Mouse (Mus musculus) midbrain, embryonic 11.5 days (tissue): ENCODE measurements at regions not wholly inside any gene's neighbourhood (a gene's known extent, or its start where the extent isn't known, plus 50 kb on each side); places are given as distances from the start of the nearest gene placed in this dataset.

Source experiments
- ATAC-seq: fragments of 200-750 bp; cut with Nextera tagmentation; 2 replicates; pipeline ENCODE4 v1.8.0; 2017; ENCODE audit warnings: moderate TSS enrichment, moderate library complexity; ENCODE audit not compliant: low FRiP score
- DNase-seq: peaks from one replicate; pipeline ENCODE4 v3.0.0; 2015; ENCODE audit warnings: low spot score; ENCODE audit errors: missing footprints
- H3K27ac ChIP-seq: fragments of 300-500 bp; sonication (generic); 2 replicates; pipeline ENCODE4 v1.5.1; 2014; ENCODE audit warnings: low read depth, low read length
- H3K27me3 ChIP-seq: fragments of 300-500 bp; sonication (generic); 2 replicates; pipeline ENCODE4 v1.6.1; 2014; ENCODE audit warnings: mild to moderate bottlenecking, low read length, moderate library complexity, mixed read lengths; ENCODE audit not compliant: control insufficient read depth, insufficient read depth
- H3K36me3 ChIP-seq: fragments of 300-500 bp; sonication (generic); 2 replicates; pipeline ENCODE4 v1.6.1; 2014; ENCODE audit warnings: mild to moderate bottlenecking, low read length, moderate library complexity, mixed read lengths; ENCODE audit not compliant: control insufficient read depth, insufficient read depth
- H3K4me1 ChIP-seq: fragments of 300-500 bp; sonication (generic); 2 replicates; pipeline ENCODE4 v1.6.1; 2014; ENCODE audit warnings: low read length; ENCODE audit not compliant: control insufficient read depth, insufficient read depth
- H3K4me2 ChIP-seq: fragments of 300-500 bp; sonication (generic); 2 replicates; pipeline ENCODE4 v1.6.1; 2014; ENCODE audit warnings: mild to moderate bottlenecking, moderate library complexity
- H3K4me3 ChIP-seq: fragments of 300-500 bp; sonication (generic); 2 replicates; pipeline ENCODE4 v1.5.1; 2014; ENCODE audit warnings: low read depth, low read length
- H3K9ac ChIP-seq: fragments of 300-500 bp; sonication (generic); 2 replicates; pipeline ENCODE4 v1.6.1; 2014; ENCODE audit warnings: low read length
- H3K9me3 ChIP-seq: fragments of 300-500 bp; sonication (generic); 2 replicates; pipeline ENCODE4 v1.6.1; 2016; ENCODE audit warnings: low read length; ENCODE audit not compliant: control insufficient read depth
- WGBS: fragments of 180-500 bp; shearing (Covaris S2); extraction: QIAGEN DNeasy Blood & Tissue Kit; methylation state at CpG from one replicate; pipeline ENCODE4 v1.1.7; 2014; 5-methylcytosine and 5-hydroxymethylcytosine counted together

GRCm38 (mm10) chr16:93006321-93006984, 180.5 kb upstream of the Runx1 start:
- Histone ChIP-seq H3K4me2 (peak overlapping the region; percentile 38), H3K9me3 (no peaks in the 10 kb centered on the region), H3K27me3 (no peaks in the 10 kb centered on the region), H3K27ac (no peak overlapping the region), H3K4me3 (peak overlapping the region; percentile 3; the same call in 1 of the 2 replicates), H3K9ac (no peak overlapping the region), H3K4me1 (0 out of 2 replicates have a peak, but pooled peaks cover 5% of the 10 kb centered on the region), H3K36me3 (no peaks in the 10 kb centered on the region)
- ATAC-seq (no peak), DNase-seq (peak; percentile 87)
- 4% methylated on average over 21 of the region's 21 CpGs for WGBS

- DNase-seq (no peak), ATAC-seq (no peak)
- H3K27ac ChIP-seq, result no peak overlapping the region
- WGBS, result 12% methylated on average over 7 of the region's 8 CpGs
- no peak overlapping the region for H3K9ac ChIP-seq
- no peaks in the 10 kb centered on the region for H3K36me3 ChIP-seq
- H3K9me3 ChIP-seq, result no peaks in the 10 kb centered on the region
- H3K4me1 ChIP-seq, result 0 out of 2 replicates have a peak, but pooled peaks cover 5% of the 10 kb centered on the region
- no peak overlapping the region for H3K4me2 ChIP-seq
- no peaks in the 10 kb centered on the region for H3K27me3 ChIP-seq
- no peak overlapping the region for H3K4me3 ChIP-seq
These were observed 179.5 kb upstream of the Runx1 start for GRCm38 (mm10) chr16:93005470-93005869.

- Histone ChIP-seq H3K36me3 (no peaks in the 10 kb centered on the region), H3K4me2 (no peak overlapping the region), H3K27ac (no peak overlapping the region), H3K4me1 (0 out of 2 replicates have a peak, but pooled peaks cover 5% of the 10 kb centered on the region), H3K9me3 (no peaks in the 10 kb centered on the region), H3K27me3 (no peaks in the 10 kb centered on the region), H3K9ac (no peak overlapping the region), H3K4me3 (no peak overlapping the region)
- DNase-seq (no peak), ATAC-seq (no peak)
- WGBS, result 84% methylated on average over 4 of the region's 4 CpGs
These were observed 177.9 kb upstream of the Runx1 start for GRCm38 (mm10) chr16:93003830-93004229.

- Histone ChIP-seq H3K27me3 (no peaks in the 10 kb centered on the region), H3K4me1 (no peaks in the 10 kb centered on the region), H3K9me3 (no peaks in the 10 kb centered on the region), H3K4me2 (no peak overlapping the region), H3K9ac (no peak overlapping the region), H3K36me3 (no peaks in the 10 kb centered on the region), H3K4me3 (no peak overlapping the region), H3K27ac (no peak overlapping the region)
- ATAC-seq (no peak), DNase-seq (no peak)
- 95% methylated on average over 3 of the region's 3 CpGs for WGBS
These were observed 172.7 kb upstream of the Runx1 start for GRCm38 (mm10) chr16:92998689-92999088.

GRCm38 (mm10) chr16:92997636-92998035, 171.7 kb upstream of the Runx1 start:
- Histone ChIP-seq H3K4me1 (no peaks in the 10 kb centered on the region), H3K4me3 (no peak overlapping the region), H3K27me3 (no peaks in the 10 kb centered on the region), H3K4me2 (no peak overlapping the region), H3K36me3 (no peaks in the 10 kb centered on the region), H3K9me3 (no peaks in the 10 kb centered on the region), H3K27ac (no peak overlapping the region), H3K9ac (no peak overlapping the region)
- WGBS, result 88% methylated on average over 6 of the region's 6 CpGs
- DNase-seq (no peak), ATAC-seq (no peak)

- H3K4me3 ChIP-seq, result no peak overlapping the region
- H3K27me3 ChIP-seq, result no peaks in the 10 kb centered on the region
These were observed 170.0 kb upstream of the Runx1 start for GRCm38 (mm10) chr16:92995993-92996350.

GRCm38 (mm10) chr16:92995132-92995992, 169.4 kb upstream of the Runx1 start:
- no peaks in the 10 kb centered on the region for H3K36me3 ChIP-seq
- H3K9me3 ChIP-seq, result no peaks in the 10 kb centered on the region
- no peak overlapping the region for H3K4me3 ChIP-seq
- no peaks in the 10 kb centered on the region for H3K27me3 ChIP-seq
- H3K4me2 ChIP-seq, result no peak overlapping the region
- no peak overlapping the region for H3K9ac ChIP-seq
- no peak overlapping the region for H3K27ac ChIP-seq
- WGBS, result 83% methylated on average over 13 of the region's 13 CpGs
- no peak for ATAC-seq
- DNase-seq, result no peak
- no peaks in the 10 kb centered on the region for H3K4me1 ChIP-seq

More at GRCm38 (mm10) chr16:92995993-92996350, 170.0 kb upstream of the Runx1 start:
- ATAC-seq (no peak), DNase-seq (no peak)
- Histone ChIP-seq H3K9me3 (no peaks in the 10 kb centered on the region), H3K9ac (no peak overlapping the region), H3K27ac (no peak overlapping the region), H3K4me1 (no peaks in the 10 kb centered on the region), H3K36me3 (no peaks in the 10 kb centered on the region), H3K4me2 (no peak overlapping the region)
- 85% methylated on average over 4 of the region's 4 CpGs for WGBS

GRCm38 (mm10) chr16:92992876-92993275, 166.9 kb upstream of the Runx1 start:
- Histone ChIP-seq H3K4me3 (no peak overlapping the region), H3K27ac (no peak overlapping the region), H3K9ac (no peak overlapping the region), H3K9me3 (no peaks in the 10 kb centered on the region), H3K27me3 (no peaks in the 10 kb centered on the region), H3K4me1 (no peaks in the 10 kb centered on the region), H3K4me2 (no peak overlapping the region), H3K36me3 (no peaks in the 10 kb centered on the region)
- ATAC-seq (no peak), DNase-seq (no peak)
- 63% methylated on average over 3 of the region's 3 CpGs for WGBS

GRCm38 (mm10) chr16:92991405-92991804, 165.5 kb upstream of the Runx1 start:
- Histone ChIP-seq H3K36me3 (no peaks in the 10 kb centered on the region), H3K27me3 (no peaks in the 10 kb centered on the region), H3K4me1 (no peaks in the 10 kb centered on the region), H3K4me2 (no peak overlapping the region), H3K9ac (no peak overlapping the region), H3K27ac (no peak overlapping the region), H3K4me3 (no peak overlapping the region), H3K9me3 (no peaks in the 10 kb centered on the region)
- DNase-seq, result no peak
- WGBS, result 32% methylated on average over 7 of the region's 7 CpGs
- ATAC-seq, result no peak
